Mouse (Mus musculus): ENCODE measurements at regions not wholly inside any gene's neighbourhood (a gene's known extent, or its start where the extent isn't known, plus 50 kb on each side); places are given as distances from the start of the nearest gene placed in this dataset.
"Not testable (repeated sequence)": the region's sequence is repeated elsewhere in the genome, so short reads cannot be mapped to it uniquely, and the experiment has no call there.

DNA sequence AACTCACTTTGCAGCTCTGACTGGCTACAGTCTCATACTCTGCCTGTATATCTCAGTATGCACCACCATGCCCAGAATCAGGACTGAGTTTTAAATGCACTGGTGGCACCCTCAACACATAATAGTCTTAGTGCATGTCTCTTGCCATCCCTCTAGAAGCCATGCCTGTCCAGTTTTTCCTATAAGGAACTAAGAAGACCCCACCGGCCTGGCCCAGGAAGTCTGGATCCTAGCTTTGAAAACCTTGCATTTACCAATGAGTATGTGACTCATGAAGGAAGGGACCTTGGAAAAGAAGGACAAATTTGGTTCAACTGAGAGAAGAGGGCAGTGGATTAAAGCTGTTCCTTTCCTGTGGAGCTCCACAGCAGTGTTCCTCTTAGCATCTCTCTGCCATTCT lies 212.2 kb upstream of the Sesn3 start:
- Histone ChIP-seq H3K9ac (ENCODE audit: low read length) (no peak overlapping the region), H3K4me3 (ENCODE audit: low read depth, low read length) (no peak overlapping the region), H3K27me3 (ENCODE audit: control insufficient read depth, insufficient read depth, low read length) (no peaks in the 10 kb centered on the region), H3K4me2 (ENCODE audit: low read depth, severe bottlenecking) (no peak overlapping the region), H3K4me1 (ENCODE audit: control insufficient read depth, insufficient read depth, low read length) (peaks cover 5% of the 10 kb centered on the region), H3K36me3 (ENCODE audit: control insufficient read depth, insufficient read depth, low read length) (no peaks in the 10 kb centered on the region), H3K27ac (replicated peaks; ENCODE audit: low read depth, low read length) (no peak overlapping the region), H3K9me3 (ENCODE audit: control insufficient read depth, low read length) (no peaks in the 10 kb centered on the region)
- WGBS: 97% methylated on average over 1 of the region's 1 CpGs
- ATAC-seq (ENCODE audit: insufficient number of reproducible peaks, low FRiP score, low TSS enrichment, low read depth) (no peak), DNase-seq (ENCODE audit: low spot score) (no peak)

DNA sequence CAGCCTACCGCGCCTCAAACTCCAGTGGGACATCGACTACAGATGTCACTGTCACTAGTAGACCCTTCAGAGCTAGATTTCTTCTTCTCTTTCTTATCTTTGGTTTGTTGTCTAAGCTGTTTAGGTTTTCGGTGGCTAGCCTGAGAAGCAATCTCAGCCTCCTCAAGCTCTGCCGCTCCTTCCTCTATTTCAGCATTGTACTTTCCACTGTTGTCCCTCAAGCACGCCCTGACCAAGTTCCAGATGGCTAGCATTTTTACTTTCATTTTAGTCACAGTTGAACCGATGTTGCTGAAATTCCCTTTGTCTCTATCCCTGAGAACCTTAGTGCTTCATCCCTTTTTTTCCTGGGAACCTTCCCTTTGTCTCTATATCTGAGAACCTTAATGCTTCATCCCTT lies 208.1 kb upstream of the Sesn3 start:
- WGBS: 96% methylated on average over 7 of the region's 7 CpGs
- not testable (repeated sequence) for H3K4me2 ChIP-seq (ENCODE audit: low read depth, severe bottlenecking)

DNA sequence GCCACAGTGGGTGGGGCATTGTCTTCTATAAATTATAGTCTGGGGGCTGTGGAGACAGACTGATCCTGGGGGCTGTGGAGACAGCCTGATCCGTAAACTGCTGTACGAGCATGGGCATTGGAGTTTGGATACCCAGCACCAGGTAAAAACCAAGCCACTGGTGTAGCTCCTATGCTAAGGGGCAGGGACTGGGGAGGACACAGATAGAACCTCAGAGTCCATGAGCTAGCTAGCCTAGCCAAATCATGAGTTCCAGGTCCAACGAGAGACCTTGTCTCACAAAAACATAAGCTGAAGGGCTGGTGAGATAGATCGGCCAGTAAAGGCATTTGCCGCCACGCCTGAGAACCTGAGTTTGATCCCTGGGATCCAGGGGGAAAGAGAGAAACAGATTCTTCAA lies 205.8 kb upstream of the Sesn3 start:
- no peaks in the 10 kb centered on the region for H3K27me3 ChIP-seq (ENCODE audit: control insufficient read depth, insufficient read depth, low read length)
- no peak overlapping the region for H3K4me2 ChIP-seq (ENCODE audit: low read depth, severe bottlenecking)
- H3K27ac ChIP-seq (replicated peaks; ENCODE audit: low read depth, low read length): no peak overlapping the region
- ATAC-seq (ENCODE audit: insufficient number of reproducible peaks, low FRiP score, low TSS enrichment, low read depth): no peak
- H3K9me3 ChIP-seq (ENCODE audit: control insufficient read depth, low read length): no peaks in the 10 kb centered on the region
- no peaks in the 10 kb centered on the region for H3K36me3 ChIP-seq (ENCODE audit: control insufficient read depth, insufficient read depth, low read length)
- DNase-seq (ENCODE audit: low spot score): no peak
- H3K4me3 ChIP-seq (ENCODE audit: low read depth, low read length): no peak overlapping the region
- no peaks in the 10 kb centered on the region for H3K4me1 ChIP-seq (ENCODE audit: control insufficient read depth, insufficient read depth, low read length)
- H3K9ac ChIP-seq (ENCODE audit: low read length): no peak overlapping the region
- 92% methylated on average over 6 of the region's 6 CpGs for WGBS

More for the DNA sequence above, 208.1 kb upstream of the Sesn3 start:
- not testable (repeated sequence) for H3K36me3 ChIP-seq (ENCODE audit: control insufficient read depth, insufficient read depth, low read length); H3K4me3 ChIP-seq (ENCODE audit: low read depth, low read length); H3K9ac ChIP-seq (ENCODE audit: low read length); H3K27me3 ChIP-seq (ENCODE audit: control insufficient read depth, insufficient read depth, low read length); H3K9me3 ChIP-seq (ENCODE audit: control insufficient read depth, low read length); ATAC-seq (ENCODE audit: insufficient number of reproducible peaks, low FRiP score, low TSS enrichment, low read depth); H3K4me1 ChIP-seq (ENCODE audit: control insufficient read depth, insufficient read depth, low read length); DNase-seq (ENCODE audit: low spot score); H3K27ac ChIP-seq (replicated peaks; ENCODE audit: low read depth, low read length)

DNA sequence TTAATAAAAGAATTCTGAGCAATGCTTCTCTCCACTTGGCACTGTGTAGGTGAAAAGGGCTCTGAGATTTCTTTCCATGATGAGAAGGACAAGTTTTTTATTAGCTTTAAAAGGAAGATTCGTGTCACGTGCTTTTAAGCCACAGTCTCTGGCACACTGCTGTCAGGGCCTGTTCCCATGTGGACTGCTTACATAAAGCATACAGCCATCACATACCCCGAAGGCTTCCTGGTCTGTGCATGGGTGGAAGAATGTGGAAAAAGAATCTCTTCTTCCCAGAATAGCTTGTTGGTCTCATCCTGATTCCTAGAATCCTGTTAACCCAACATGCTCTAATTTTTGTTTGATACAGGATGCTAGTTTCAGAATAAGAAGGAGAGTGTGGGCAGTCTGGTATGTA lies 205.1 kb upstream of the Sesn3 start:
- Histone ChIP-seq H3K4me2 (ENCODE audit: low read depth, severe bottlenecking) (no peak overlapping the region), H3K27me3 (ENCODE audit: control insufficient read depth, insufficient read depth, low read length) (no peaks in the 10 kb centered on the region), H3K27ac (replicated peaks; ENCODE audit: low read depth, low read length) (no peak overlapping the region), H3K36me3 (ENCODE audit: control insufficient read depth, insufficient read depth, low read length) (no peaks in the 10 kb centered on the region), H3K9me3 (ENCODE audit: control insufficient read depth, low read length) (no peaks in the 10 kb centered on the region), H3K9ac (ENCODE audit: low read length) (no peak overlapping the region), H3K4me1 (ENCODE audit: control insufficient read depth, insufficient read depth, low read length) (no peaks in the 10 kb centered on the region), H3K4me3 (ENCODE audit: low read depth, low read length) (no peak overlapping the region)
- no peak for DNase-seq (ENCODE audit: low spot score)
- no peak for ATAC-seq (ENCODE audit: insufficient number of reproducible peaks, low FRiP score, low TSS enrichment, low read depth)
- WGBS: 77% methylated on average over 3 of the region's 3 CpGs

DNA sequence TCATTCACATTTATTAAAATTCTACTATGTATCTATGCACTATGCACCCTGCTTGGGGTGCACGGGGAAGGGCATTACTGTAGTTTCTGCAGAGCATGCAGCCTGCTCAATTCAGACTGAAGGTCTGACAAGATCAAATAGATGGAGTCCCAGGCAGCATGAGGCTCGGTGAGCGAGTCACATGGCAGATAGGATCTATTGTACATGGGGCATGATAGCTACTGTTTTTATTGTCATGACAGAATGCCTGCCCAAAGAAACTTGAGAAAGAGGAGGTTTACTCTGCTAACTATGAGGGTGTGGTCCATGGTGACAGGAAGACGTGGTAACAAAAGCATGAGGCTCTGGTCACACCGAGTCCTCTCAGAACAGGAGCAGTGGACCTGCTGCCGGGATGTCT lies 203.1 kb upstream of the Sesn3 start:
- DNase-seq (ENCODE audit: low spot score) (no peak), ATAC-seq (ENCODE audit: insufficient number of reproducible peaks, low FRiP score, low TSS enrichment, low read depth) (no peak)
- Histone ChIP-seq H3K4me1 (ENCODE audit: control insufficient read depth, insufficient read depth, low read length) (no peaks in the 10 kb centered on the region), H3K9me3 (ENCODE audit: control insufficient read depth, low read length) (no peaks in the 10 kb centered on the region), H3K4me3 (ENCODE audit: low read depth, low read length) (no peak overlapping the region), H3K27ac (replicated peaks; ENCODE audit: low read depth, low read length) (no peak overlapping the region), H3K4me2 (ENCODE audit: low read depth, severe bottlenecking) (no peak overlapping the region), H3K36me3 (ENCODE audit: control insufficient read depth, insufficient read depth, low read length) (no peaks in the 10 kb centered on the region), H3K9ac (ENCODE audit: low read length) (no peak overlapping the region), H3K27me3 (ENCODE audit: control insufficient read depth, insufficient read depth, low read length) (no peaks in the 10 kb centered on the region)
- WGBS: 82% methylated on average over 6 of the region's 6 CpGs

- 85% methylated on average over 1 of the region's 1 CpGs for WGBS
- no peaks in the 10 kb centered on the region for H3K9me3 ChIP-seq (ENCODE audit: control insufficient read depth, low read length)
Observed at GRCm38 (mm10) chr9:14072950-14073349, 201.9 kb upstream of the Sesn3 start.

GRCm38 (mm10) chr9:14074273-14074672 lies 200.6 kb upstream of the Sesn3 start:
- H3K9me3 ChIP-seq (ENCODE audit: control insufficient read depth, low read length): no peaks in the 10 kb centered on the region
- 90% methylated on average over 6 of the region's 6 CpGs for WGBS
- H3K27me3 ChIP-seq (ENCODE audit: control insufficient read depth, insufficient read depth, low read length): no peaks in the 10 kb centered on the region
- no peaks in the 10 kb centered on the region for H3K36me3 ChIP-seq (ENCODE audit: control insufficient read depth, insufficient read depth, low read length)
- ATAC-seq (ENCODE audit: insufficient number of reproducible peaks, low FRiP score, low TSS enrichment, low read depth) (no peak), DNase-seq (ENCODE audit: low spot score) (no peak)
- no peak overlapping the region for H3K4me3 ChIP-seq (ENCODE audit: low read depth, low read length)
- no peaks in the 10 kb centered on the region for H3K4me1 ChIP-seq (ENCODE audit: control insufficient read depth, insufficient read depth, low read length)
- no peak overlapping the region for H3K9ac ChIP-seq (ENCODE audit: low read length)
- H3K27ac ChIP-seq (replicated peaks; ENCODE audit: low read depth, low read length): no peak overlapping the region
- H3K4me2 ChIP-seq (ENCODE audit: low read depth, severe bottlenecking): no peak overlapping the region

More at GRCm38 (mm10) chr9:14072950-14073349, 201.9 kb upstream of the Sesn3 start:
- H3K4me3 ChIP-seq (ENCODE audit: low read depth, low read length): no peak overlapping the region
- H3K27ac ChIP-seq (replicated peaks; ENCODE audit: low read depth, low read length): no peak overlapping the region
- H3K36me3 ChIP-seq (ENCODE audit: control insufficient read depth, insufficient read depth, low read length): no peaks in the 10 kb centered on the region
- no peak overlapping the region for H3K4me2 ChIP-seq (ENCODE audit: low read depth, severe bottlenecking)
- no peaks in the 10 kb centered on the region for H3K4me1 ChIP-seq (ENCODE audit: control insufficient read depth, insufficient read depth, low read length)
- H3K9ac ChIP-seq (ENCODE audit: low read length): no peak overlapping the region
- H3K27me3 ChIP-seq (ENCODE audit: control insufficient read depth, insufficient read depth, low read length): no peaks in the 10 kb centered on the region
- no peak for ATAC-seq (ENCODE audit: insufficient number of reproducible peaks, low FRiP score, low TSS enrichment, low read depth)
- DNase-seq (ENCODE audit: low spot score): no peak

- H3K4me1 ChIP-seq (ENCODE audit: control insufficient read depth, insufficient read depth, low read length); H3K36me3 ChIP-seq (ENCODE audit: control insufficient read depth, insufficient read depth, low read length); H3K27me3 ChIP-seq (ENCODE audit: control insufficient read depth, insufficient read depth, low read length); DNase-seq (ENCODE audit: low spot score); H3K4me2 ChIP-seq (ENCODE audit: low read depth, severe bottlenecking); H3K4me3 ChIP-seq (ENCODE audit: low read depth, low read length); H3K9me3 ChIP-seq (ENCODE audit: control insufficient read depth, low read length); H3K27ac ChIP-seq (replicated peaks; ENCODE audit: low read depth, low read length); ATAC-seq (ENCODE audit: insufficient number of reproducible peaks, low FRiP score, low TSS enrichment, low read depth); H3K9ac ChIP-seq (ENCODE audit: low read length): not testable (repeated sequence)
Observed at GRCm38 (mm10) chr9:14074866-14075265, 200.0 kb upstream of the Sesn3 start.

DNA sequence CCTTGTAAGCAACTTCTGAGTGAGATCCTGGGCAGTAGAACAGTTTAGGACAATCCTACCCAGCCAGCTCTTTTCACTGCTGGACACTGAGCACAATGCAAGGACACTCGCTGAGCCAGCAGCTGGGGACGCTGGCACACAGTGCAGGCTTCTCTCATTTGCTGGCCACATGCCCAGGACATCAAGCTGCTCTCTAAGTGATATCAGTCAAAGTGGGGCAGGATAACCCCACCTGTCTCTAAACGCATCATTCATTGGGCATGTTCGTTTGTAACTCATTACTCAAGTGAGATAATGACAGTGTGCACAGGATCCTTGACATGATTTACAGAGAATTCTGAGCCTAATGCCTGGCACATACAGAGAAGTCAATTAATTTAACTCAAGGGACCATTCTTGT lies 199.4 kb upstream of the Sesn3 start:
- ATAC-seq (ENCODE audit: insufficient number of reproducible peaks, low FRiP score, low TSS enrichment, low read depth) (no peak), DNase-seq (ENCODE audit: low spot score) (no peak)
- no peaks in the 10 kb centered on the region for H3K36me3 ChIP-seq (ENCODE audit: control insufficient read depth, insufficient read depth, low read length)
- no peaks in the 10 kb centered on the region for H3K9me3 ChIP-seq (ENCODE audit: control insufficient read depth, low read length)
- no peaks in the 10 kb centered on the region for H3K4me1 ChIP-seq (ENCODE audit: control insufficient read depth, insufficient read depth, low read length)
- H3K9ac ChIP-seq (ENCODE audit: low read length): no peak overlapping the region
- WGBS: 82% methylated on average over 4 of the region's 4 CpGs
- H3K4me2 ChIP-seq (ENCODE audit: low read depth, severe bottlenecking): no peak overlapping the region
- no peaks in the 10 kb centered on the region for H3K27me3 ChIP-seq (ENCODE audit: control insufficient read depth, insufficient read depth, low read length)
- no peak overlapping the region for H3K27ac ChIP-seq (replicated peaks; ENCODE audit: low read depth, low read length)
- H3K4me3 ChIP-seq (ENCODE audit: low read depth, low read length): no peak overlapping the region

All from limb, embryonic 11.5 days (tissue).